ENCODE assay signal across 20 mouse cellular contexts in the genomic region with DNA sequence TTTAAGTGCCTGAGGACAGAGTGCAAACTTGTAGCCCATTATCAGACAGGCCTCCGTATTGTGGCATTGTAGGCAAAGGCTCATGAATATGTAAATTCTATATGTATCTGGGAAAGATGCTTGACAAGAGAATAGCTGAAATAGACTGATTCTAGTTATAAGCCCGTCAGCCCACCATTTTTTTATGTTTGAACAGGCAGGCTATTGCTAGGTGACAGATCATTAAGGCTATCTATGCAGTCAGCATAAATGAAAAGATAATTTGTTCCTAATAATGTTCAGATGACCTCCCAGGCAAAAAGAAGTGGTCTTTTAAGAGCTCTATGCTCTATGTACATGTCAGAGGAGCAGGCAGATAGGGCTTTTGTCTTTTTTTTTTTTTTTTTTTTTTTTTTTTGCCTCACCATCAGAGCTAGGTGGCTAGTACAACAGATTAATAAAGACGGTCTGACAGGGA.
A peak's percentile ranks its signal among the peaks of the same experiment; 100 is the strongest.
DNase-seq lines count a peak whose midpoint lies in the region; ATAC-seq lines count a peak whose summit lies in the region.
"Had no signal": no experiment of that assay in that cellular context is flagged by ENCODE, and none has a peak within 500 bp of the region (broad histone marks: within the 10 kb centered on the region; RNA-seq: fewer than 3 reads in every experiment).

No protein-coding gene starts in this region.

- no peak for DNase-seq in hindbrain, embryonic 14.5 days (ENCODE audit: low spot score)
- DNase-seq in urinary bladder, adult 18-20 months (ENCODE audit: low spot score in 2 of 2) = no peak
- DNase-seq in frontal cortex, adult 2 months (ENCODE audit: extremely low spot score in 1 of 2, low spot score in 1 of 2) = no peak
- no peak for DNase-seq in spleen, postnatal 14 days (ENCODE audit: low spot score in 2 of 2)
- DNase-seq: cerebellum, postnatal 10 days; embryo, embryonic 11 days; gastrocnemius, postnatal 10 days; heart, postnatal 10 days; kidney, adult 8-10 months; kidney, postnatal 36 days; lung, postnatal 10 days; thymus, postnatal 4 days had no signal

- H3K27me3 ChIP-seq in neural tube, embryonic 12.5 days (replicated peaks) = no peaks in the 10 kb centered on the region
- no peaks in the 10 kb centered on the region for H3K27me3 ChIP-seq in neural tube, embryonic 15.5 days (replicated peaks)
- H3K27me3 ChIP-seq in hindbrain, embryonic 14.5 days (ENCODE audit: control insufficient read depth, insufficient read depth, low read length) = no peaks in the 10 kb centered on the region
- no peaks in the 10 kb centered on the region for H3K27me3 ChIP-seq in midbrain, embryonic 15.5 days (replicated peaks)
- H3K27me3 ChIP-seq: liver, embryonic 15.5 days; megakaryocyte, embryonic 14.5 days; Patski had no signal

- no peaks in the 10 kb centered on the region for H3K36me3 ChIP-seq in neural tube, embryonic 12.5 days
- H3K36me3 ChIP-seq in neural tube, embryonic 15.5 days = no peaks in the 10 kb centered on the region
- no peaks in the 10 kb centered on the region for H3K36me3 ChIP-seq in hindbrain, embryonic 14.5 days (replicated peaks; ENCODE audit: control insufficient read depth, insufficient read depth)
- no peaks in the 10 kb centered on the region for H3K36me3 ChIP-seq in midbrain, embryonic 15.5 days (replicated peaks)
- H3K36me3 ChIP-seq: heart, embryonic 10.5 days; liver, embryonic 15.5 days had no signal

- H3K4me2 ChIP-seq in neural tube, embryonic 12.5 days (replicated peaks) = no peak overlapping the region
- no peak overlapping the region for H3K4me2 ChIP-seq in neural tube, embryonic 15.5 days
- no peak overlapping the region for H3K4me2 ChIP-seq in hindbrain, embryonic 14.5 days (replicated peaks)
- H3K4me2 ChIP-seq in midbrain, embryonic 15.5 days = no peak overlapping the region
- H3K4me2 ChIP-seq: liver, embryonic 15.5 days had no signal

- H3K4me3 ChIP-seq in neural tube, embryonic 12.5 days = no peak overlapping the region
- H3K4me3 ChIP-seq in neural tube, embryonic 15.5 days (replicated peaks) = no peak overlapping the region
- no peak overlapping the region for H3K4me3 ChIP-seq in hindbrain, embryonic 14.5 days (replicated peaks; ENCODE audit: low read length)
- no peak overlapping the region for H3K4me3 ChIP-seq in midbrain, embryonic 15.5 days
- H3K4me3 ChIP-seq: heart, embryonic 10.5 days; liver, embryonic 15.5 days; megakaryocyte, embryonic 14.5 days had no signal

- peak; percentile 68 for ATAC-seq in neural tube, embryonic 12.5 days (ENCODE audit: low FRiP score, low read depth)
- no peak for ATAC-seq in neural tube, embryonic 15.5 days (ENCODE audit: low FRiP score)
- ATAC-seq in hindbrain, embryonic 14.5 days (ENCODE audit: low FRiP score) = peak; percentile 79
- ATAC-seq in midbrain, embryonic 15.5 days (replicated peaks) = peak; percentile 91
- ATAC-seq: inflammation-experienced regulatory T-cells, adult 6 months; Patski had no signal

- no peak overlapping the region for H3K27ac ChIP-seq in neural tube, embryonic 12.5 days
- no peak overlapping the region for H3K27ac ChIP-seq in neural tube, embryonic 15.5 days (replicated peaks)
- no peak overlapping the region for H3K27ac ChIP-seq in hindbrain, embryonic 14.5 days
- no peak overlapping the region for H3K27ac ChIP-seq in midbrain, embryonic 15.5 days
- H3K27ac ChIP-seq: heart, embryonic 10.5 days; liver, embryonic 15.5 days had no signal

- H3K4me1 ChIP-seq in neural tube, embryonic 12.5 days = no peaks in the 10 kb centered on the region
- no peaks in the 10 kb centered on the region for H3K4me1 ChIP-seq in neural tube, embryonic 15.5 days
- no peaks in the 10 kb centered on the region for H3K4me1 ChIP-seq in hindbrain, embryonic 14.5 days (replicated peaks; ENCODE audit: control insufficient read depth, insufficient read depth, low read length)
- H3K4me1 ChIP-seq in midbrain, embryonic 15.5 days = no peaks in the 10 kb centered on the region
- H3K4me1 ChIP-seq: heart, embryonic 10.5 days; liver, embryonic 15.5 days; megakaryocyte, embryonic 14.5 days had no signal

- H3K9ac ChIP-seq in neural tube, embryonic 12.5 days = no peak overlapping the region
- no peak overlapping the region for H3K9ac ChIP-seq in neural tube, embryonic 15.5 days (replicated peaks)
- H3K9ac ChIP-seq in hindbrain, embryonic 14.5 days = no peak overlapping the region
- H3K9ac ChIP-seq in midbrain, embryonic 15.5 days = no peak overlapping the region
- H3K9ac ChIP-seq: liver, embryonic 15.5 days had no signal

- 47% methylated on average over 3 of the region's 3 CpGs for WGBS in neural tube, embryonic 12.5 days
- WGBS in neural tube, embryonic 15.5 days = 34% methylated on average over 3 of the region's 3 CpGs
- WGBS in hindbrain, embryonic 14.5 days = 31% methylated on average over 3 of the region's 3 CpGs
- WGBS in midbrain, embryonic 15.5 days = 22% methylated on average over 3 of the region's 3 CpGs

- H3K9me3 ChIP-seq in neural tube, embryonic 12.5 days = no peaks in the 10 kb centered on the region
- no peaks in the 10 kb centered on the region for H3K9me3 ChIP-seq in neural tube, embryonic 15.5 days (replicated peaks)
- no peaks in the 10 kb centered on the region for H3K9me3 ChIP-seq in hindbrain, embryonic 14.5 days (ENCODE audit: control insufficient read depth, low read length)
- no peaks in the 10 kb centered on the region for H3K9me3 ChIP-seq in midbrain, embryonic 15.5 days
- H3K9me3 ChIP-seq: heart, embryonic 10.5 days; liver, embryonic 15.5 days; megakaryocyte, embryonic 14.5 days had no signal
